Mouse (Mus musculus): ENCODE results near the gene Mtus2. TPM values are rescaled to one million over a fixed set of nuclear protein-coding genes. Genes with fewer than 3 reads are reported as not detected.

Gene Mtus2
- polyA plus RNA-seq, 1 experiment = not detected

- no peak for TF ChIP-seq POLR2A (IDR thresholded peaks at IDR 0.05; ENCODE audit: borderline replicate concordance, control insufficient read depth, low read depth, low read length)
- TF ChIP-seq CTCF (IDR thresholded peaks at IDR 0.05; ENCODE audit: control insufficient read depth, insufficient read depth, low read length) = no peak
- H3K27ac ChIP-seq (ENCODE audit: control insufficient read depth, insufficient read depth, low read depth, low read length, poor library complexity) = no peak overlapping the region
- WGBS = 74% methylated on average over 14 of the region's 14 CpGs
- H3K4me1 ChIP-seq (ENCODE audit: control insufficient read depth, insufficient read depth, low read length) = no peaks in the 10 kb centered on the region
- no peak overlapping the region for H3K4me3 ChIP-seq (replicated peaks; ENCODE audit: control insufficient read depth, low read depth, low read length)
These were observed 194.9 kb downstream of the Mtus2 start for GRCm38 (mm10) chr5:148151894-148152599.

- 75% methylated on average over 13 of the region's 13 CpGs for WGBS
- Histone ChIP-seq H3K27ac (ENCODE audit: control insufficient read depth, insufficient read depth, low read depth, low read length, poor library complexity) (no peak overlapping the region), H3K4me1 (ENCODE audit: control insufficient read depth, insufficient read depth, low read length) (no peaks in the 10 kb centered on the region), H3K4me3 (replicated peaks; ENCODE audit: control insufficient read depth, low read depth, low read length) (no peak overlapping the region)
- TF ChIP-seq POLR2A (IDR thresholded peaks at IDR 0.05; ENCODE audit: borderline replicate concordance, control insufficient read depth, low read depth, low read length) = no peak
- TF ChIP-seq CTCF (IDR thresholded peaks at IDR 0.05; ENCODE audit: control insufficient read depth, insufficient read depth, low read length) = no peak
These were observed 195.7 kb downstream of the Mtus2 start for GRCm38 (mm10) chr5:148152600-148153402.

GRCm38 (mm10) chr5:148153403-148153713 lies 196.2 kb downstream of the Mtus2 start:
- 82% methylated on average over 9 of the region's 9 CpGs for WGBS
- Histone ChIP-seq H3K4me3 (replicated peaks; ENCODE audit: control insufficient read depth, low read depth, low read length) (no peak overlapping the region), H3K4me1 (ENCODE audit: control insufficient read depth, insufficient read depth, low read length) (no peaks in the 10 kb centered on the region), H3K27ac (ENCODE audit: control insufficient read depth, insufficient read depth, low read depth, low read length, poor library complexity) (no peak overlapping the region)
- TF ChIP-seq CTCF (IDR thresholded peaks at IDR 0.05; ENCODE audit: control insufficient read depth, insufficient read depth, low read length) = no peak
- no peak for TF ChIP-seq POLR2A (IDR thresholded peaks at IDR 0.05; ENCODE audit: borderline replicate concordance, control insufficient read depth, low read depth, low read length)

- Histone ChIP-seq H3K27ac (ENCODE audit: control insufficient read depth, insufficient read depth, low read depth, low read length, poor library complexity) (no peak overlapping the region), H3K4me3 (replicated peaks; ENCODE audit: control insufficient read depth, low read depth, low read length) (no peak overlapping the region), H3K4me1 (ENCODE audit: control insufficient read depth, insufficient read depth, low read length) (no peaks in the 10 kb centered on the region)
- WGBS = 74% methylated on average over 3 of the region's 3 CpGs
- TF ChIP-seq CTCF (IDR thresholded peaks at IDR 0.05; ENCODE audit: control insufficient read depth, insufficient read depth, low read length) = no peak
- TF ChIP-seq POLR2A (IDR thresholded peaks at IDR 0.05; ENCODE audit: borderline replicate concordance, control insufficient read depth, low read depth, low read length) = no peak
These were observed 197.6 kb downstream of the Mtus2 start for GRCm38 (mm10) chr5:148154727-148155126.

- TF ChIP-seq POLR2A (IDR thresholded peaks at IDR 0.05; ENCODE audit: borderline replicate concordance, control insufficient read depth, low read depth, low read length) = no peak
- TF ChIP-seq CTCF (IDR thresholded peaks at IDR 0.05; ENCODE audit: control insufficient read depth, insufficient read depth, low read length) = no peak
- Histone ChIP-seq H3K4me1 (ENCODE audit: control insufficient read depth, insufficient read depth, low read length) (no peaks in the 10 kb centered on the region), H3K27ac (ENCODE audit: control insufficient read depth, insufficient read depth, low read depth, low read length, poor library complexity) (no peak overlapping the region), H3K4me3 (replicated peaks; ENCODE audit: control insufficient read depth, low read depth, low read length) (no peak overlapping the region)
- 76% methylated on average over 8 of the region's 8 CpGs for WGBS
These were observed 202.2 kb downstream of the Mtus2 start for GRCm38 (mm10) chr5:148159328-148159727.

- TF ChIP-seq POLR2A (IDR thresholded peaks at IDR 0.05; ENCODE audit: borderline replicate concordance, control insufficient read depth, low read depth, low read length) (no peak), CTCF (IDR thresholded peaks at IDR 0.05; ENCODE audit: control insufficient read depth, insufficient read depth, low read length) (no peak)
- no peaks in the 10 kb centered on the region for H3K4me1 ChIP-seq (ENCODE audit: control insufficient read depth, insufficient read depth, low read length)
- 84% methylated on average over 17 of the region's 17 CpGs for WGBS
- H3K4me3 ChIP-seq (replicated peaks; ENCODE audit: control insufficient read depth, low read depth, low read length) = no peak overlapping the region
- no peak overlapping the region for H3K27ac ChIP-seq (ENCODE audit: control insufficient read depth, insufficient read depth, low read depth, low read length, poor library complexity)
These were observed 203.5 kb downstream of the Mtus2 start for GRCm38 (mm10) chr5:148160529-148161154.

GRCm38 (mm10) chr5:148165111-148165510 lies 208.0 kb downstream of the Mtus2 start:
- 71% methylated on average over 1 of the region's 1 CpGs for WGBS
- TF ChIP-seq POLR2A (IDR thresholded peaks at IDR 0.05; ENCODE audit: borderline replicate concordance, control insufficient read depth, low read depth, low read length) = no peak
- no peak for TF ChIP-seq CTCF (IDR thresholded peaks at IDR 0.05; ENCODE audit: control insufficient read depth, insufficient read depth, low read length)
- Histone ChIP-seq H3K4me3 (replicated peaks; ENCODE audit: control insufficient read depth, low read depth, low read length) (no peak overlapping the region), H3K27ac (ENCODE audit: control insufficient read depth, insufficient read depth, low read depth, low read length, poor library complexity) (no peak overlapping the region), H3K4me1 (ENCODE audit: control insufficient read depth, insufficient read depth, low read length) (no peaks in the 10 kb centered on the region)

GRCm38 (mm10) chr5:148175091-148175490 lies 218.0 kb downstream of the Mtus2 start:
- Histone ChIP-seq H3K27ac (ENCODE audit: control insufficient read depth, insufficient read depth, low read depth, low read length, poor library complexity) (no peak overlapping the region), H3K4me3 (replicated peaks; ENCODE audit: control insufficient read depth, low read depth, low read length) (no peak overlapping the region), H3K4me1 (ENCODE audit: control insufficient read depth, insufficient read depth, low read length) (no peaks in the 10 kb centered on the region)
- no peak for TF ChIP-seq POLR2A (IDR thresholded peaks at IDR 0.05; ENCODE audit: borderline replicate concordance, control insufficient read depth, low read depth, low read length)
- 69% methylated on average over 4 of the region's 4 CpGs for WGBS
